Mouse (Mus musculus): Measurements from ENCODE around the gene Stk40. TPM values are rescaled to one million over a fixed set of nuclear protein-coding genes. Genes with fewer than 3 reads are reported as not detected.

Gene Stk40
- polyA plus RNA-seq, 1 experiment: 25.9 TPM

- Histone ChIP-seq H3K27me3 (ENCODE audit: control insufficient read depth, insufficient read depth, insufficient read length) (no peaks in the 10 kb centered on the region), H3K79me2 (ENCODE audit: control insufficient read depth, insufficient read depth) (peaks cover 4% of the 10 kb centered on the region), H3K4me3 (peak overlapping the region; percentile 31), H3K36me3 (ENCODE audit: control insufficient read depth, insufficient read depth) (no peaks in the 10 kb centered on the region), H3ac (ENCODE audit: control insufficient read depth, insufficient read length) (peak overlapping the region; percentile 31), H3K4me2 (ENCODE audit: low read depth) (peak overlapping the region; percentile 60)
- no peak for TF ChIP-seq USF1 (IDR thresholded peaks at IDR 0.05; ENCODE audit: low read depth)
- no peak for TF ChIP-seq TCF3 (IDR thresholded peaks at IDR 0.05; ENCODE audit: insufficient read length, low read depth)
- TF ChIP-seq REST (IDR thresholded peaks at IDR 0.05; ENCODE audit: insufficient read depth, insufficient read length): peak; percentile 22
- TF ChIP-seq E2F4 (IDR thresholded peaks at IDR 0.05; ENCODE audit: insufficient read depth): no peak
- no peak for TF ChIP-seq MAX (IDR thresholded peaks at IDR 0.05; ENCODE audit: low read depth)
- TF ChIP-seq TCF12 (IDR thresholded peaks at IDR 0.05; ENCODE audit: insufficient read depth, poor library complexity, severe bottlenecking): no peak
- TF ChIP-seq SRF (IDR thresholded peaks at IDR 0.05; ENCODE audit: control insufficient read depth, insufficient read length, low read depth): no peak
- peak; percentile 46 for TF ChIP-seq POLR2AphosphoS2 (IDR thresholded peaks at IDR 0.05; ENCODE audit: insufficient read length, low read depth)
- no peak for TF ChIP-seq POLR2A (IDR thresholded peaks at IDR 0.05; ENCODE audit: insufficient read length, low read depth)
- TF ChIP-seq MYOD1 (IDR thresholded peaks at IDR 0.05; ENCODE audit: control insufficient read depth in 1 of 3, insufficient read length in 2 of 3, low read depth in 2 of 3): no peak
- no peak for TF ChIP-seq MYOG (IDR thresholded peaks at IDR 0.05; ENCODE audit: control insufficient read depth in 1 of 3, insufficient read depth in 1 of 3, insufficient read length in 2 of 3, low read depth in 2 of 3)
- TF ChIP-seq CEBPB (IDR thresholded peaks at IDR 0.05; ENCODE audit: insufficient read depth, poor library complexity, severe bottlenecking): no peak
Observed at GRCm38 (mm10) chr4:126149041-126149676, 45.4 kb downstream of the Stk40 start.

- H3ac ChIP-seq (ENCODE audit: control insufficient read depth, insufficient read length): no peak overlapping the region
- TF ChIP-seq SRF (IDR thresholded peaks at IDR 0.05; ENCODE audit: control insufficient read depth, insufficient read length, low read depth): no peak
- no peak for TF ChIP-seq REST (IDR thresholded peaks at IDR 0.05; ENCODE audit: insufficient read depth, insufficient read length)
- no peak for TF ChIP-seq POLR2A (IDR thresholded peaks at IDR 0.05; ENCODE audit: insufficient read length, low read depth)
Observed at GRCm38 (mm10) chr4:126149798-126150197, 46.0 kb downstream of the Stk40 start.

GRCm38 (mm10) chr4:126150297-126150948, 46.7 kb downstream of the Stk40 start:
- Histone ChIP-seq H3K36me3 (ENCODE audit: control insufficient read depth, insufficient read depth) (no peaks in the 10 kb centered on the region), H3K27me3 (ENCODE audit: control insufficient read depth, insufficient read depth, insufficient read length) (no peaks in the 10 kb centered on the region), H3K4me2 (ENCODE audit: low read depth) (peak overlapping the region; percentile 60), H3K4me3 (peak overlapping the region; percentile 31), H3K79me2 (ENCODE audit: control insufficient read depth, insufficient read depth) (peaks cover 4% of the 10 kb centered on the region), H3ac (ENCODE audit: control insufficient read depth, insufficient read length) (no peak overlapping the region)
- TF ChIP-seq REST (IDR thresholded peaks at IDR 0.05; ENCODE audit: insufficient read depth, insufficient read length) (no peak), TCF12 (IDR thresholded peaks at IDR 0.05; ENCODE audit: insufficient read depth, poor library complexity, severe bottlenecking) (peak; percentile 54), POLR2A (IDR thresholded peaks at IDR 0.05; ENCODE audit: insufficient read length, low read depth) (no peak), MAX (IDR thresholded peaks at IDR 0.05; ENCODE audit: low read depth) (peak; percentile 6), TCF3 (IDR thresholded peaks at IDR 0.05; ENCODE audit: insufficient read length, low read depth) (peak; percentile 22)

More at GRCm38 (mm10) chr4:126149798-126150197, 46.0 kb downstream of the Stk40 start:
- Histone ChIP-seq H3K4me3 (peak overlapping the region; percentile 31), H3K4me2 (ENCODE audit: low read depth) (peak overlapping the region; percentile 60), H3K36me3 (ENCODE audit: control insufficient read depth, insufficient read depth) (no peaks in the 10 kb centered on the region), H3K27me3 (ENCODE audit: control insufficient read depth, insufficient read depth, insufficient read length) (no peaks in the 10 kb centered on the region), H3K79me2 (ENCODE audit: control insufficient read depth, insufficient read depth) (peaks cover 4% of the 10 kb centered on the region)

GRCm38 (mm10) chr4:126150949-126151320, 47.2 kb downstream of the Stk40 start:
- no peak overlapping the region for H3K4me3 ChIP-seq
- H3K4me2 ChIP-seq (ENCODE audit: low read depth): peak overlapping the region; percentile 60
- H3ac ChIP-seq (ENCODE audit: control insufficient read depth, insufficient read length): no peak overlapping the region
- peaks cover 4% of the 10 kb centered on the region for H3K79me2 ChIP-seq (ENCODE audit: control insufficient read depth, insufficient read depth)
- H3K36me3 ChIP-seq (ENCODE audit: control insufficient read depth, insufficient read depth): no peaks in the 10 kb centered on the region
- no peaks in the 10 kb centered on the region for H3K27me3 ChIP-seq (ENCODE audit: control insufficient read depth, insufficient read depth, insufficient read length)
- no peak for TF ChIP-seq E2F4 (IDR thresholded peaks at IDR 0.05; ENCODE audit: insufficient read depth)
- TF ChIP-seq POLR2AphosphoS2 (IDR thresholded peaks at IDR 0.05; ENCODE audit: insufficient read length, low read depth): no peak
- TF ChIP-seq CEBPB (IDR thresholded peaks at IDR 0.05; ENCODE audit: insufficient read depth, poor library complexity, severe bottlenecking): no peak
- TF ChIP-seq POLR2A (IDR thresholded peaks at IDR 0.05; ENCODE audit: insufficient read length, low read depth): no peak

GRCm38 (mm10) chr4:126151701-126152440, 48.1 kb downstream of the Stk40 start:
- Histone ChIP-seq H3K79me2 (ENCODE audit: control insufficient read depth, insufficient read depth) (peaks cover 4% of the 10 kb centered on the region), H3K27me3 (ENCODE audit: control insufficient read depth, insufficient read depth, insufficient read length) (no peaks in the 10 kb centered on the region), H3K36me3 (ENCODE audit: control insufficient read depth, insufficient read depth) (no peaks in the 10 kb centered on the region), H3ac (ENCODE audit: control insufficient read depth, insufficient read length) (no peak overlapping the region), H3K4me3 (no peak overlapping the region), H3K4me2 (ENCODE audit: low read depth) (no peak overlapping the region)
- TF ChIP-seq MYOD1 (IDR thresholded peaks at IDR 0.05; ENCODE audit: control insufficient read depth in 1 of 3, insufficient read length in 2 of 3, low read depth in 2 of 3) (no peak), SRF (IDR thresholded peaks at IDR 0.05; ENCODE audit: control insufficient read depth, insufficient read length, low read depth) (no peak), CEBPB (IDR thresholded peaks at IDR 0.05; ENCODE audit: insufficient read depth, poor library complexity, severe bottlenecking) (no peak), TCF3 (IDR thresholded peaks at IDR 0.05; ENCODE audit: insufficient read length, low read depth) (no peak), E2F4 (IDR thresholded peaks at IDR 0.05; ENCODE audit: insufficient read depth) (no peak), REST (IDR thresholded peaks at IDR 0.05; ENCODE audit: insufficient read depth, insufficient read length) (no peak), TCF12 (IDR thresholded peaks at IDR 0.05; ENCODE audit: insufficient read depth, poor library complexity, severe bottlenecking) (no peak), MAX (IDR thresholded peaks at IDR 0.05; ENCODE audit: low read depth) (no peak), USF1 (IDR thresholded peaks at IDR 0.05; ENCODE audit: low read depth) (no peak), POLR2A (IDR thresholded peaks at IDR 0.05; ENCODE audit: insufficient read length, low read depth) (no peak), MYOG (IDR thresholded peaks at IDR 0.05; ENCODE audit: control insufficient read depth in 1 of 3, insufficient read depth in 1 of 3, insufficient read length in 2 of 3, low read depth in 2 of 3) (no peak), POLR2AphosphoS2 (IDR thresholded peaks at IDR 0.05; ENCODE audit: insufficient read length, low read depth) (no peak)
